Mouse (Mus musculus): ENCODE data around the gene Nacc1. TPM values are rescaled to one million over a fixed set of nuclear protein-coding genes. Genes with fewer than 3 reads are reported as not detected.
A peak's percentile ranks its signal among the peaks of the same experiment; 100 is the strongest.

Gene Nacc1
- total and polyA plus RNA-seq, 2 experiments from 2014 or later = 14.7 to 78.2 TPM

- peak; percentile 40 for TF ChIP-seq CTCF (IDR thresholded peaks at IDR 0.05; ENCODE audit: low read depth)
- ATAC-seq = peak; percentile 93
- no peaks in the 10 kb centered on the region for H3K9me3 ChIP-seq (ENCODE audit: low read length)
These were observed 1.6 kb upstream of the Nacc1 start for GRCm38 (mm10) chr8:84689091-84689915.

GRCm38 (mm10) chr8:84687003-84687704, 508 bp downstream of the Nacc1 start:
- DNase-seq (peak; percentile 34), ATAC-seq (peak; percentile 19)
- Histone ChIP-seq H3K9me3 (ENCODE audit: low read length) (no peaks in the 10 kb centered on the region), H3K36me3 (ENCODE audit: insufficient read depth) (peaks cover 5% of the 10 kb centered on the region; the same call in 1 of the 2 replicates), H3K4me2 (ENCODE audit: low read depth) (peak overlapping the region; percentile 75), H3K4me3 (ENCODE audit: low read depth, low read length) (peak overlapping the region; percentile 99), H3K9ac (peak overlapping the region; percentile 89), H3K27me3 (ENCODE audit: insufficient read depth, low read length) (no peaks in the 10 kb centered on the region), H3K27ac (ENCODE audit: low read depth, low read length) (peak overlapping the region; percentile 80), H3K4me1 (ENCODE audit: insufficient read depth) (peaks cover 19% of the 10 kb centered on the region)
- no peak for TF ChIP-seq CTCF (IDR thresholded peaks at IDR 0.05; ENCODE audit: low read depth)
- 2% methylated on average over 62 of the region's 62 CpGs for WGBS

More at GRCm38 (mm10) chr8:84689091-84689915, 1.6 kb upstream of the Nacc1 start:
- Histone ChIP-seq H3K9ac (peak overlapping the region; percentile 68), H3K4me3 (ENCODE audit: low read depth, low read length) (peak overlapping the region; percentile 78), H3K36me3 (ENCODE audit: insufficient read depth) (0 out of 2 replicates have a peak, but pooled peaks cover 5% of the 10 kb centered on the region), H3K27ac (ENCODE audit: low read depth, low read length) (peak overlapping the region; percentile 66; the same call in 1 of the 2 replicates), H3K27me3 (ENCODE audit: insufficient read depth, low read length) (no peaks in the 10 kb centered on the region), H3K4me2 (ENCODE audit: low read depth) (peak overlapping the region; percentile 79), H3K4me1 (ENCODE audit: insufficient read depth) (peaks cover 19% of the 10 kb centered on the region)
- DNase-seq = peak; percentile 93
- 2% methylated on average over 47 of the region's 47 CpGs for WGBS

GRCm38 (mm10) chr8:84686191-84687002, 1.3 kb downstream of the Nacc1 start, which contains the start of gene Trmt1:
Trmt1 (plus strand) TSS chr8:84686307.
- H3K27ac ChIP-seq (ENCODE audit: low read depth, low read length) = peak within 1 kb of the TSS; percentile 80
- 10% methylated on average over 20 of the region's 20 CpGs for WGBS
- no peaks in the 10 kb centered on the region for H3K9me3 ChIP-seq (ENCODE audit: low read length)
- peak within 1 kb of the TSS; percentile 75 for H3K4me2 ChIP-seq (ENCODE audit: low read depth)
- no peaks in the 10 kb centered on the region for H3K27me3 ChIP-seq (ENCODE audit: insufficient read depth, low read length)
- H3K4me3 ChIP-seq (ENCODE audit: low read depth, low read length) = peak within 1 kb of the TSS; percentile 99
- peaks cover 5% of the 10 kb centered on the region; the same call in 1 of the 2 replicates for H3K36me3 ChIP-seq (ENCODE audit: insufficient read depth)
- no peak for DNase-seq
- peaks cover 19% of the 10 kb centered on the region for H3K4me1 ChIP-seq (ENCODE audit: insufficient read depth)
- H3K9ac ChIP-seq = peak within 1 kb of the TSS; percentile 89
- no peak for TF ChIP-seq CTCF (IDR thresholded peaks at IDR 0.05; ENCODE audit: low read depth)
- ATAC-seq = no peak

DNA sequence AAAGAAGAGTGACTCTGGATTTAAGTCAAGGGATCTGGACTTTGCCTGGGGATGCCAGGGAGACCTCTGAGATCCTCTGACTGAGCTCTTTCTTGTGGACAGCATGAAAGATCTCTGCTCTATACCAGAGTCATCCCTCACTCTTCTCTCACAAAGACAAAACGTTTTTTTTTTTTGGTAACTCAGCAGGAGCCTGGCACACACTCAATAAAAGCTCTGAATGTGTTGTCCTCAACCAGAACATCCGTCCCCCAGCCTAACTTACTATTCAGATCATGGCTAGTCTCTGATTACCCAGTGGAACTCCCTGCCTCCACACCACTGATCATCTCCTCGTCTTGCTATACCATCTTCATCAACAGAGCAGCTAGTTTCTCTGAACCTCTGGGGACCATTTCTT, 3.1 kb downstream of the Nacc1 start:
- DNase-seq (no peak), ATAC-seq (no peak)
- Histone ChIP-seq H3K9ac (no peak overlapping the region), H3K9me3 (ENCODE audit: low read length) (no peaks in the 10 kb centered on the region), H3K4me2 (ENCODE audit: low read depth) (no peak overlapping the region), H3K27me3 (ENCODE audit: insufficient read depth, low read length) (no peaks in the 10 kb centered on the region), H3K4me1 (ENCODE audit: insufficient read depth) (peaks cover 15% of the 10 kb centered on the region), H3K27ac (ENCODE audit: low read depth, low read length) (no peak overlapping the region), H3K4me3 (ENCODE audit: low read depth, low read length) (no peak overlapping the region), H3K36me3 (ENCODE audit: insufficient read depth) (peaks cover 5% of the 10 kb centered on the region; the same call in 1 of the 2 replicates)
- WGBS = 38% methylated on average over 3 of the region's 3 CpGs
- TF ChIP-seq CTCF (IDR thresholded peaks at IDR 0.05; ENCODE audit: low read depth) = no peak

DNA sequence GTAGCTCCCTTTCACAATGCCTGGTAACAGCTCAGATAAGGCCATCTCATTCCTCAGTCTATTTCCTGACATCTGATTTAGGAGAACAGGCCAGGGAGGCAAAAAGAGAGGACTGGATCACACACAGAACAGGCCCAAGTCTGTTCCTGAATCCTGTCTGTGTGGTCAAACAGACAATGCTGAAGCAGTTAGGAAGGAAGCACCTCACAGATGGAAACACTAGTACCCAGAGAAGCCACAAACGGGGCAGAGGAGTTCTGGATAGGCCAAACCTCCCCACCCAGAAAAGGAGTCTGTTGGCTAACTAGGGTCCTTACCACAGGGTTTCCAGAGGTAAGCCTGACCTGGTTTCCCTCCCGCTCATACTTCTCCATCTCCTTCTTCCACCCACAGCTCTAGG, 5.4 kb downstream of the Nacc1 start:
- Histone ChIP-seq H3K9me3 (ENCODE audit: low read length) (no peaks in the 10 kb centered on the region), H3K27ac (ENCODE audit: low read depth, low read length) (no peak overlapping the region)
- WGBS = 77% methylated on average over 2 of the region's 2 CpGs

GRCm38 (mm10) chr8:84681476-84681875, 6.2 kb downstream of the Nacc1 start:
- Histone ChIP-seq H3K4me1 (ENCODE audit: insufficient read depth) (0 out of 2 replicates have a peak, but pooled peaks cover 7% of the 10 kb centered on the region), H3K27ac (ENCODE audit: low read depth, low read length) (no peak overlapping the region), H3K9ac (no peak overlapping the region), H3K4me3 (ENCODE audit: low read depth, low read length) (no peak overlapping the region), H3K36me3 (ENCODE audit: insufficient read depth) (peaks cover 9% of the 10 kb centered on the region; the same call in 1 of the 2 replicates), H3K27me3 (ENCODE audit: insufficient read depth, low read length) (no peaks in the 10 kb centered on the region), H3K9me3 (ENCODE audit: low read length) (no peaks in the 10 kb centered on the region), H3K4me2 (ENCODE audit: low read depth) (no peak overlapping the region)
- ATAC-seq (no peak), DNase-seq (no peak)
- no peak for TF ChIP-seq CTCF (IDR thresholded peaks at IDR 0.05; ENCODE audit: low read depth)
- 76% methylated on average over 2 of the region's 2 CpGs for WGBS

More for the DNA sequence above, 5.4 kb downstream of the Nacc1 start:
- no peaks in the 10 kb centered on the region for H3K27me3 ChIP-seq (ENCODE audit: insufficient read depth, low read length)
- no peak overlapping the region for H3K4me3 ChIP-seq (ENCODE audit: low read depth, low read length)
- no peak overlapping the region for H3K9ac ChIP-seq
- H3K4me1 ChIP-seq (ENCODE audit: insufficient read depth) = 0 out of 2 replicates have a peak, but pooled peaks cover 8% of the 10 kb centered on the region
- peaks cover 7% of the 10 kb centered on the region; the same call in 1 of the 2 replicates for H3K36me3 ChIP-seq (ENCODE audit: insufficient read depth)
- DNase-seq = no peak
- no peak for ATAC-seq
- no peak for TF ChIP-seq CTCF (IDR thresholded peaks at IDR 0.05; ENCODE audit: low read depth)
- H3K4me2 ChIP-seq (ENCODE audit: low read depth) = no peak overlapping the region

All from forebrain, postnatal 0 days (tissue).